Mouse (Mus musculus): ENCODE measurements around the gene Nono. TPM values are rescaled to one million over a fixed set of nuclear protein-coding genes. Genes with fewer than 3 reads are reported as not detected.
"Not testable (repeated sequence)": the region's sequence is repeated elsewhere in the genome, so short reads cannot be mapped to it uniquely, and the experiment has no call there.

Nono gene
- polyA plus RNA-seq, 1 experiment: 66.2 TPM

- WGBS: 84% methylated on average over 6 of the region's 6 CpGs
- DNase-seq (ENCODE audit: low read depth in 1 of 2, low spot score in 2 of 2): no peak
- no peak for TF ChIP-seq POLR2A (IDR thresholded peaks at IDR 0.05; ENCODE audit: low read depth, low read length)
- TF ChIP-seq CTCF (IDR thresholded peaks at IDR 0.05; ENCODE audit: extremely low read depth, insufficient read depth, insufficient read length, insufficient replicate concordance): no peak
Observed at GRCm38 (mm10) chrX:101481604-101482350, 52.7 kb downstream of the Nono start.

GRCm38 (mm10) chrX:101486487-101487152, 57.5 kb downstream of the Nono start:
- H3K27ac ChIP-seq (ENCODE audit: insufficient read depth, low read length); H3K4me1 ChIP-seq (ENCODE audit: control insufficient read depth, insufficient read depth, insufficient read length); H3K36me3 ChIP-seq (ENCODE audit: control insufficient read depth, insufficient read depth, low read length); H3K4me3 ChIP-seq (ENCODE audit: extremely low read depth, insufficient read depth, insufficient read length); H3K27me3 ChIP-seq (ENCODE audit: control insufficient read depth, insufficient read depth, low read length): not testable (repeated sequence)
- DNase-seq (ENCODE audit: low read depth in 1 of 2, low spot score in 2 of 2): peak; percentile 5 to 18
- 41% methylated on average over 12 of the region's 12 CpGs for WGBS
- TF ChIP-seq CTCF (IDR thresholded peaks at IDR 0.05; ENCODE audit: extremely low read depth, insufficient read depth, insufficient read length, insufficient replicate concordance): peak; percentile 63; the same call in 1 of the 2 replicates

More at GRCm38 (mm10) chrX:101481604-101482350, 52.7 kb downstream of the Nono start:
- Histone ChIP-seq H3K27ac (ENCODE audit: insufficient read depth, low read length) (no peak overlapping the region), H3K4me3 (ENCODE audit: extremely low read depth, insufficient read depth, insufficient read length) (no peak overlapping the region), H3K36me3 (ENCODE audit: control insufficient read depth, insufficient read depth, low read length) (no peaks in the 10 kb centered on the region), H3K27me3 (ENCODE audit: control insufficient read depth, insufficient read depth, low read length) (no peaks in the 10 kb centered on the region), H3K4me1 (ENCODE audit: control insufficient read depth, insufficient read depth, insufficient read length) (no peaks in the 10 kb centered on the region)

Other genes starting within 250 kb of the Nono start
- gene Snx12, start 206.8 kb upstream of the Nono start, polyA plus RNA-seq (2012; rRNA removed): 7.7 and 11.9 TPM in 2 replicates
- gene Foxo4, start 174.8 kb upstream of the Nono start, polyA plus RNA-seq (2012; rRNA removed): 28.9 and 29.1 TPM in 2 replicates
- gene Gm614, start 165.3 kb upstream of the Nono start, polyA plus RNA-seq (2012; rRNA removed): 0.65 and 0.99 TPM in 2 replicates
- 171 and 180 TPM in 2 replicates for gene Il2rg, start 161.1 kb upstream of the Nono start, polyA plus RNA-seq (2012; rRNA removed)
- gene Gm20489, start 160.3 kb upstream of the Nono start, polyA plus RNA-seq (2012; rRNA removed): not detected in 2 replicates
- gene Med12, start 155.3 kb upstream of the Nono start, polyA plus RNA-seq (2012; rRNA removed): 236 and 243 TPM in 2 replicates
- gene Nlgn3, start 130.2 kb upstream of the Nono start, polyA plus RNA-seq (2012; rRNA removed): 0.14 and 0.21 TPM in 2 replicates
- gene Gjb1, start 52.9 kb upstream of the Nono start, polyA plus RNA-seq (2012; rRNA removed): 2.8 and 4.2 TPM in 2 replicates
- 15.9 and 16.3 TPM in 2 replicates for gene Zmym3, start 8.5 kb upstream of the Nono start, polyA plus RNA-seq (2012; rRNA removed)
- 0.14 and 0.54 TPM in 2 replicates for gene Itgb1bp2, start 19.8 kb downstream of the Nono start, polyA plus RNA-seq (2012; rRNA removed)
- 2.4 and 3.0 TPM in 2 replicates for gene Taf1, start 103.4 kb downstream of the Nono start, polyA plus RNA-seq (2012; rRNA removed)
- 54.3 and 63.7 TPM in 2 replicates for gene Ogt, start 210.7 kb downstream of the Nono start, polyA plus RNA-seq (2012; rRNA removed)